Mouse (Mus musculus): ENCODE results near the gene Tas2r108. TPM values are rescaled to one million over a fixed set of nuclear protein-coding genes. Genes with fewer than 3 reads are reported as not detected.

Tas2r108 gene
- polyA plus RNA-seq (2012; rRNA removed) = not detected in 2 replicates

GRCm38 (mm10) chr6:40493229-40493628 is at the start of gene Tas2r108:
Tas2r108 (plus strand) TSS chr6:40493529.
- Histone ChIP-seq H3K4me1 (ENCODE audit: control insufficient read depth, insufficient read depth, low read length) (no peaks in the 10 kb centered on the region), H3K4me3 (replicated peaks; ENCODE audit: extremely low read depth, low read depth, low read length) (no peak within 1 kb of the TSS)
- WGBS = 88% methylated on average over 3 of the region's 3 CpGs
- DNase-seq = no peak
- TF ChIP-seq POLR2A (IDR thresholded peaks at IDR 0.05; ENCODE audit: borderline replicate concordance, extremely low read depth, low read depth, low read length) (no peak), CTCF (IDR thresholded peaks at IDR 0.05; ENCODE audit: insufficient read depth, low read length) (no peak)

GRCm38 (mm10) chr6:40448626-40449025 is 44.7 kb upstream of the Tas2r108 start:
- Histone ChIP-seq H3K4me3 (replicated peaks; ENCODE audit: extremely low read depth, low read depth, low read length) (no peak overlapping the region), H3K4me1 (ENCODE audit: control insufficient read depth, insufficient read depth, low read length) (no peaks in the 10 kb centered on the region)
- DNase-seq = no peak
- TF ChIP-seq CTCF (IDR thresholded peaks at IDR 0.05; ENCODE audit: insufficient read depth, low read length) = no peak
- no peak for TF ChIP-seq POLR2A (IDR thresholded peaks at IDR 0.05; ENCODE audit: borderline replicate concordance, extremely low read depth, low read depth, low read length)

GRCm38 (mm10) chr6:40454436-40455041 is 38.8 kb upstream of the Tas2r108 start:
- DNase-seq = no peak
- WGBS = 17% methylated on average over 7 of the region's 7 CpGs
- TF ChIP-seq POLR2A (IDR thresholded peaks at IDR 0.05; ENCODE audit: borderline replicate concordance, extremely low read depth, low read depth, low read length) (no peak), CTCF (IDR thresholded peaks at IDR 0.05; ENCODE audit: insufficient read depth, low read length) (no peak)
- H3K4me1 ChIP-seq (ENCODE audit: control insufficient read depth, insufficient read depth, low read length) = no peaks in the 10 kb centered on the region
- H3K4me3 ChIP-seq (replicated peaks; ENCODE audit: extremely low read depth, low read depth, low read length) = no peak overlapping the region

DNA sequence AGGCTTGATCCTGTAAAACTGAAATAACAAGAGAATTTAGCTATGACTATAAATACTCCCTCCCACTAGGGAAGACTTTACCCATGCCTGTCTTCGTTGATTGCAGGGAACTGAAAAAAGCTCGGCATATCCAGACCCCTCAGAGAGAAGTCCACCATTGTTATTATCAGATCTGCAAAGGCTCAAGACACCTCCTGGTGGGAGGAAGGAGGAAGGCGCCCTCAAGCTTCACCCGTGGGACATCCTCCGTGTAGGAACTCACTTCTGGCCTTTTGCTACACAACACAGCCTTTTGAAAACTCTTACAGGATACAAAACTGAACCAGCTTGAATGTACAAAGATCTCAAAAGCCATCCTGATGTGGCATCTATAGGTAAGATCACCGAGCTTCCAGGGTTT is 27.6 kb upstream of the Tas2r108 start:
- H3K4me1 ChIP-seq (ENCODE audit: control insufficient read depth, insufficient read depth, low read length) = no peaks in the 10 kb centered on the region; the same call in 1 of the 2 replicates
- 41% methylated on average over 6 of the region's 6 CpGs for WGBS
- no peak for TF ChIP-seq POLR2A (IDR thresholded peaks at IDR 0.05; ENCODE audit: borderline replicate concordance, extremely low read depth, low read depth, low read length)
- TF ChIP-seq CTCF (IDR thresholded peaks at IDR 0.05; ENCODE audit: insufficient read depth, low read length) = peak; percentile 23; the same call in 1 of the 2 replicates
- H3K4me3 ChIP-seq (replicated peaks; ENCODE audit: extremely low read depth, low read depth, low read length) = no peak overlapping the region
- no peak for DNase-seq

GRCm38 (mm10) chr6:40470916-40471719 is 22.2 kb upstream of the Tas2r108 start, which contains the start of gene Ssbp1:
Ssbp1 (plus strand) TSS chr6:40471352.
- TF ChIP-seq POLR2A (IDR thresholded peaks at IDR 0.05; ENCODE audit: borderline replicate concordance, extremely low read depth, low read depth, low read length) = peak; percentile 94
- 0 out of 2 replicates have a peak, but pooled peaks have one; percentile 0 for TF ChIP-seq CTCF (IDR thresholded peaks at IDR 0.05; ENCODE audit: insufficient read depth, low read length)
- Histone ChIP-seq H3K4me3 (replicated peaks; ENCODE audit: extremely low read depth, low read depth, low read length) (peak within 1 kb of the TSS; percentile 97), H3K4me1 (ENCODE audit: control insufficient read depth, insufficient read depth, low read length) (no peaks in the 10 kb centered on the region; the same call in 1 of the 2 replicates)
- peak; percentile 89 for DNase-seq
- under 1% methylated on average over 54 of the region's 54 CpGs for WGBS

DNA sequence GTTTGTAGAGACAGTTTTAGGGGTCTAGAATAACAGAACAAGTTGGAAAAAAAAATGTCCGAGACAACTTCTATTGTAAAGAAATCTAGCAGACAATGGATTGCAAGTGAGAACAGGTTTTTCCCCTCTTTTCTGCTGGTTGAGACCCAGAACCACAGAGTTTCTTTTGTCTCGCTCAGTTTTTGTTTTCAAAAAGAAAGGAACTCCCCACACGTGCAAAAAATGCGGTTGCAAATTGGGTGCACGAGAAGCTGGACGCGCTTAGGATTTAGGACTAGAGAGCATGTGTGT is 21.7 kb upstream of the Tas2r108 start:
- TF ChIP-seq CTCF (IDR thresholded peaks at IDR 0.05; ENCODE audit: insufficient read depth, low read length) (no peak), POLR2A (IDR thresholded peaks at IDR 0.05; ENCODE audit: borderline replicate concordance, extremely low read depth, low read depth, low read length) (no peak)
- 1% methylated on average over 7 of the region's 7 CpGs for WGBS
- H3K4me1 ChIP-seq (ENCODE audit: control insufficient read depth, insufficient read depth, low read length) = no peaks in the 10 kb centered on the region; the same call in 1 of the 2 replicates
- DNase-seq = no peak
- peak overlapping the region; percentile 97 for H3K4me3 ChIP-seq (replicated peaks; ENCODE audit: extremely low read depth, low read depth, low read length)

GRCm38 (mm10) chr6:40476132-40476531 is 17.2 kb upstream of the Tas2r108 start:
- H3K4me3 ChIP-seq (replicated peaks; ENCODE audit: extremely low read depth, low read depth, low read length) = no peak overlapping the region
- DNase-seq = no peak

DNA sequence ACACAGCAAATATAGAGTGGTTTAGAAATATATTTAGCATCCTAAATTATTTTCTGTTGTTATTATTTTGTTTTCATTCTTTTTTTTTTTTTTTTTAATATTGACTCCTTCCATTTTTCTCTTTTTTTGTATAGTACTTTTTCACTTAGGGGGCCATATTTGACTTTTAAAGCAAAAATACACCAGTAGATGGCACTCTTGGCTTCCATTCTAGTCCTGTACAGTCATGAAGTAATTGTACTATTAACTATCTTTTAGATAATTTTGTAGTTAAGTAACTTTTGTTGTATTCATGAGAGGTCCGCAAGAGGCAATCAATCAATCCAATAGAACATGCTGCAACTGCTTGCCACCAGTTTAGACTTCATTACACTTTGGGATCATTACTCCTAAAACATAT is 13.6 kb upstream of the Tas2r108 start:
- no peaks in the 10 kb centered on the region for H3K4me1 ChIP-seq (ENCODE audit: control insufficient read depth, insufficient read depth, low read length)
- no peak overlapping the region for H3K4me3 ChIP-seq (replicated peaks; ENCODE audit: extremely low read depth, low read depth, low read length)
- no peak for DNase-seq
- 72% methylated on average over 1 of the region's 1 CpGs for WGBS
- TF ChIP-seq POLR2A (IDR thresholded peaks at IDR 0.05; ENCODE audit: borderline replicate concordance, extremely low read depth, low read depth, low read length) (no peak), CTCF (IDR thresholded peaks at IDR 0.05; ENCODE audit: insufficient read depth, low read length) (no peak)

More at GRCm38 (mm10) chr6:40476132-40476531, 17.2 kb upstream of the Tas2r108 start:
- 72% methylated on average over 4 of the region's 4 CpGs for WGBS
- no peak for TF ChIP-seq CTCF (IDR thresholded peaks at IDR 0.05; ENCODE audit: insufficient read depth, low read length)
- TF ChIP-seq POLR2A (IDR thresholded peaks at IDR 0.05; ENCODE audit: borderline replicate concordance, extremely low read depth, low read depth, low read length) = no peak
- H3K4me1 ChIP-seq (ENCODE audit: control insufficient read depth, insufficient read depth, low read length) = no peaks in the 10 kb centered on the region

GRCm38 (mm10) chr6:40482318-40482717 is 11.0 kb upstream of the Tas2r108 start:
- no peak for DNase-seq
- no peaks in the 10 kb centered on the region for H3K4me1 ChIP-seq (ENCODE audit: control insufficient read depth, insufficient read depth, low read length)
- TF ChIP-seq POLR2A (IDR thresholded peaks at IDR 0.05; ENCODE audit: borderline replicate concordance, extremely low read depth, low read depth, low read length) = no peak
- no peak for TF ChIP-seq CTCF (IDR thresholded peaks at IDR 0.05; ENCODE audit: insufficient read depth, low read length)
- 91% methylated on average over 5 of the region's 5 CpGs for WGBS
- no peak overlapping the region for H3K4me3 ChIP-seq (replicated peaks; ENCODE audit: extremely low read depth, low read depth, low read length)

GRCm38 (mm10) chr6:40490933-40491332 is 2.4 kb upstream of the Tas2r108 start, which contains the start of gene Tas2r137:
Tas2r137 (plus strand) TSS chr6:40491233.
- no peak within 1 kb of the TSS for H3K4me3 ChIP-seq (replicated peaks; ENCODE audit: extremely low read depth, low read depth, low read length)
- DNase-seq = no peak
- no peak for TF ChIP-seq CTCF (IDR thresholded peaks at IDR 0.05; ENCODE audit: insufficient read depth, low read length)
- TF ChIP-seq POLR2A (IDR thresholded peaks at IDR 0.05; ENCODE audit: borderline replicate concordance, extremely low read depth, low read depth, low read length) = no peak
- no peaks in the 10 kb centered on the region for H3K4me1 ChIP-seq (ENCODE audit: control insufficient read depth, insufficient read depth, low read length)
